Mouse (Mus musculus): ENCODE results near the gene Tmco4.

- TF ChIP-seq GATA1 (IDR thresholded peaks at IDR 0.05; ENCODE audit: borderline replicate concordance, low read length) (no peak), FLI1 (IDR thresholded peaks at IDR 0.05; ENCODE audit: low read length) (no peak)
Measured at GRCm38 (mm10) chr4:138986280-138986679, 13.6 kb downstream of the Tmco4 start.
